Comparison of ENCODE assay signal across 8 mouse cellular contexts in genomic region chr11:93997141-93997775, GRCm38 (mm10). TPM values are rescaled to one million over a fixed set of nuclear protein-coding genes. Genes with fewer than 3 reads are reported as not detected.
A peak's percentile ranks its signal among the peaks of the same experiment; 100 is the strongest.
DNase-seq lines count a peak whose midpoint lies in the region; ATAC-seq and TF ChIP-seq lines count a peak whose summit lies in the region.

No protein-coding gene starts in this region.

- H3K9ac ChIP-seq in CH12.LX (ENCODE audit: insufficient read depth, low read depth): peak overlapping the region; percentile 63; the same call in 1 of the 2 replicates
- peak overlapping the region; percentile 95 for H3K9ac ChIP-seq in heart, embryonic 15.5 days
- peak overlapping the region; percentile 98 for H3K9ac ChIP-seq in stomach, embryonic 16.5 days (ENCODE audit: low read length)

- peak overlapping the region; percentile 100 for H3K4me2 ChIP-seq in CH12.LX (ENCODE audit: insufficient read depth, low read depth, poor library complexity, severe bottlenecking)
- H3K4me2 ChIP-seq in heart, embryonic 15.5 days: peak overlapping the region; percentile 79
- peak overlapping the region; percentile 79 for H3K4me2 ChIP-seq in stomach, embryonic 16.5 days (ENCODE audit: low read depth, low read length)

- dilution Hi-C loops in CH12.LX (cut with MboI; ENCODE audit: extremely low pct_ligation_motif_present, extremely low pct_unique_long_range_greater_than_20kb, low sequenced_read_pairs): no loop called here

- no peaks in the 10 kb centered on the region for H3K27me3 ChIP-seq in CH12.LX (replicated peaks)
- H3K27me3 ChIP-seq in embryonic facial prominence, embryonic 10.5 days (replicated peaks; ENCODE audit: low read depth, poor library complexity, severe bottlenecking): no peaks in the 10 kb centered on the region
- no peaks in the 10 kb centered on the region for H3K27me3 ChIP-seq in heart, embryonic 15.5 days
- no peaks in the 10 kb centered on the region for H3K27me3 ChIP-seq in stomach, embryonic 16.5 days (ENCODE audit: control insufficient read depth, insufficient read depth, low read length)

- H3K36me3 ChIP-seq in CH12.LX (replicated peaks in 1 of 2; ENCODE audit: control insufficient read depth in 1 of 2, insufficient read depth in 1 of 2, low read length in 1 of 2): peaks cover 0 to 23% of the 10 kb centered on the region in 2 experiments
- peaks cover 1% of the 10 kb centered on the region; the same call in 1 of the 2 replicates for H3K36me3 ChIP-seq in embryonic facial prominence, embryonic 10.5 days (replicated peaks)
- H3K36me3 ChIP-seq in heart, embryonic 15.5 days: no peaks in the 10 kb centered on the region
- H3K36me3 ChIP-seq in stomach, embryonic 16.5 days (ENCODE audit: control insufficient read depth, insufficient read depth, low read length): no peaks in the 10 kb centered on the region

- no peak for TF ChIP-seq RAD21 in CH12.LX (IDR thresholded peaks at IDR 0.05; ENCODE audit: low read depth, low read length)

- H3K27ac ChIP-seq in CH12.LX (ENCODE audit: insufficient read depth, low read depth): no peak overlapping the region
- no peak overlapping the region for H3K27ac ChIP-seq in embryonic facial prominence, embryonic 10.5 days (replicated peaks)
- H3K27ac ChIP-seq in heart, embryonic 15.5 days: peak overlapping the region; percentile 98
- 0 out of 2 replicates have a peak overlapping the region, but pooled peaks have one; percentile 33 for H3K27ac ChIP-seq in stomach, embryonic 16.5 days (ENCODE audit: low read length)

- H3K9me3 ChIP-seq in CH12.LX (replicated peaks; ENCODE audit: low read length): no peaks in the 10 kb centered on the region
- H3K9me3 ChIP-seq in embryonic facial prominence, embryonic 10.5 days: no peaks in the 10 kb centered on the region
- H3K9me3 ChIP-seq in heart, embryonic 15.5 days (replicated peaks): no peaks in the 10 kb centered on the region
- no peaks in the 10 kb centered on the region for H3K9me3 ChIP-seq in stomach, embryonic 16.5 days (replicated peaks; ENCODE audit: control insufficient read depth, low read length)

- 41% methylated on average over 13 of the region's 13 CpGs for whole genome bisulfite sequencing in embryonic facial prominence, embryonic 10.5 days
- whole genome bisulfite sequencing in heart, embryonic 15.5 days: 28% methylated on average over 13 of the region's 13 CpGs
- WGBS in stomach, embryonic 16.5 days: 26% methylated on average over 13 of the region's 13 CpGs

- in situ Hi-C loops in CH12.LX (cut with MboI; ENCODE audit: low pct_ligation_motif_present, low pct_unique_long_range_greater_than_20kb, low sequenced_read_pairs): no loop called here

- no peak for TF ChIP-seq CTCF in CH12.LX (conservative IDR thresholded peaks at IDR 0.05 in 1 of 2, IDR thresholded peaks at IDR 0.05 in 1 of 2; ENCODE audit: low read depth in 2 of 2, low read length in 2 of 2)

- peaks cover 44% of the 10 kb centered on the region for H3K79me2 ChIP-seq in CH12.LX (replicated peaks; ENCODE audit: control insufficient read depth, extremely low read depth, insufficient read depth, poor library complexity, severe bottlenecking)

- no peak for TF ChIP-seq POLR2A in CH12.LX (IDR thresholded peaks at IDR 0.05; ENCODE audit: low read depth, low read length)

- no peak for ATAC-seq in heart, embryonic 15.5 days (replicated peaks; ENCODE audit: insufficient number of reproducible peaks, insufficient read depth, low FRiP score, low read depth)
- ATAC-seq in stomach, embryonic 16.5 days (ENCODE audit: insufficient read depth, low FRiP score): no peak

- no peak for TF ChIP-seq EP300 in CH12.LX (IDR thresholded peaks at IDR 0.05; ENCODE audit: low read length)

- DNase-seq in adrenal gland, adult 2 months: peak; percentile 47
- DNase-seq in adrenal gland, postnatal 25 days: no peak
- peak; percentile 59 for DNase-seq in CH12.LX (ENCODE audit: extremely low read depth)
- no peak for DNase-seq in embryonic facial prominence, embryonic 10.5 days (ENCODE audit: low spot score)
- peak; percentile 77 for DNase-seq in kidney, postnatal 10 days
- peak; percentile 68 to 78 for DNase-seq in lung, postnatal 4 days

- H3K4me1 ChIP-seq in CH12.LX (ENCODE audit: control insufficient read depth in 1 of 2, insufficient read depth in 2 of 2): peaks cover 3 to 39% of the 10 kb centered on the region in 2 experiments
- peaks cover 25% of the 10 kb centered on the region for H3K4me1 ChIP-seq in embryonic facial prominence, embryonic 10.5 days
- H3K4me1 ChIP-seq in heart, embryonic 15.5 days (replicated peaks): peaks cover 23% of the 10 kb centered on the region
- peaks cover 17% of the 10 kb centered on the region for H3K4me1 ChIP-seq in stomach, embryonic 16.5 days (ENCODE audit: control insufficient read depth, insufficient read depth, low read length)

- H3K4me3 ChIP-seq in CH12.LX (replicated peaks in 1 of 3; ENCODE audit: low read depth in 2 of 3, low read length in 2 of 3, poor library complexity in 1 of 3): peak overlapping the region; percentile 77 to 94 (median 84)
- H3K4me3 ChIP-seq in embryonic facial prominence, embryonic 10.5 days: peak overlapping the region; percentile 78
- H3K4me3 ChIP-seq in heart, embryonic 15.5 days: peak overlapping the region; percentile 96
- peak overlapping the region; percentile 95 for H3K4me3 ChIP-seq in stomach, embryonic 16.5 days (replicated peaks; ENCODE audit: low read length)

TF ChIP-seq in CH12.LX, 34 proteins besides CTCF, POLR2A, EP300 and RAD21:
- peak; percentile 99 for TF ChIP-seq SIN3A (IDR thresholded peaks at IDR 0.05; ENCODE audit: low read length)
- TF ChIP-seq MXI1 (IDR thresholded peaks at IDR 0.05; ENCODE audit: low read depth, low read length): peak; percentile 86
- TF ChIP-seq ELF1 (IDR thresholded peaks at IDR 0.05; ENCODE audit: low read depth, low read length): no peak
- TF ChIP-seq GABPA (IDR thresholded peaks at IDR 0.05; ENCODE audit: insufficient replicate concordance, low read depth, low read length): no peak
- no peak for TF ChIP-seq TBP (conservative IDR thresholded peaks at IDR 0.05; ENCODE audit: low read depth, low read length)
- TF ChIP-seq JUN (IDR thresholded peaks at IDR 0.05; ENCODE audit: insufficient read depth, low read depth, low read length): no peak
- TF ChIP-seq USF2 (conservative IDR thresholded peaks at IDR 0.05; ENCODE audit: low read depth, low read length): no peak

RNA-seq across cellular contexts. Expression of gene Spag9, which starts 1.4 kb away (rescaled TPM):
- 100 to 1,000 TPM in 1 of 2 experiments, 10 to 100 TPM in 1; 88.5 to 100 TPM for total RNA-seq in adrenal gland, adult 2 months (2021)
- polyA plus RNA-seq in adrenal gland, adult 2 months (2012; rRNA removed): 24.5 and 39.7 TPM in 2 replicates
- 98.6 and 120 TPM in 2 replicates for total RNA-seq in adrenal gland, postnatal 25 days (2021)
- total RNA-seq in CH12.LX (2012; rRNA removed) (21.0 TPM in 2 replicates), CH12.LX (2014; rRNA removed) (22.5 and 22.6 TPM in 2 replicates)
- polyA plus RNA-seq in CH12.LX (2012; ENCODE audit: insufficient read length, low read depth): 30.7 and 32.1 TPM in 2 replicates
- 35.5 and 39.4 TPM in 2 replicates for polyA plus RNA-seq in embryonic facial prominence, embryonic 10.5 days (2016; fragmentation: Nextera tagmentation; extraction: Ambion mirVana)
- 33.7 and 34.1 TPM in 2 replicates for polyA plus RNA-seq in heart, embryonic 15.5 days (2015; fragmentation: Nextera tagmentation; extraction: Ambion mirVana)
- 26.1 and 31.0 TPM in 2 replicates for polyA plus RNA-seq in stomach, embryonic 16.5 days (2015; fragmentation: Nextera tagmentation; extraction: Ambion mirVana)

RNA-seq across cellular contexts. Expression of gene Nme1, which starts 28.9 kb away (rescaled TPM):
- 10 to 100 TPM; 25.2 to 40.0 TPM for total RNA-seq in adrenal gland, adult 2 months (2021)
- polyA plus RNA-seq in adrenal gland, adult 2 months (2012; rRNA removed): 45.5 and 58.5 TPM in 2 replicates
- 21.4 and 34.2 TPM in 2 replicates for total RNA-seq in adrenal gland, postnatal 25 days (2021)
- total RNA-seq in CH12.LX (2012; rRNA removed) (187 and 253 TPM in 2 replicates), CH12.LX (2014; rRNA removed) (443 and 488 TPM in 2 replicates)
- polyA plus RNA-seq in CH12.LX (2012; ENCODE audit: insufficient read length, low read depth): 129 and 170 TPM in 2 replicates
- polyA plus RNA-seq in embryonic facial prominence, embryonic 10.5 days (2016; fragmentation: Nextera tagmentation; extraction: Ambion mirVana): 352 and 375 TPM in 2 replicates
- polyA plus RNA-seq in heart, embryonic 15.5 days (2015; fragmentation: Nextera tagmentation; extraction: Ambion mirVana): 69.6 and 74.1 TPM in 2 replicates
- polyA plus RNA-seq in stomach, embryonic 16.5 days (2015; fragmentation: Nextera tagmentation; extraction: Ambion mirVana): 136 and 162 TPM in 2 replicates

RNA-seq across cellular contexts. Expression of gene Gm20390, which starts 29.2 kb away (rescaled TPM):
- 100 to 1,000 TPM in 1 of 2 experiments, 10 to 100 TPM in 1; 66.2 to 106 TPM for total RNA-seq in adrenal gland, adult 2 months (2021)
- 11.1 and 11.7 TPM in 2 replicates for polyA plus RNA-seq in adrenal gland, adult 2 months (2012; rRNA removed)
- 63.2 and 91.2 TPM in 2 replicates for total RNA-seq in adrenal gland, postnatal 25 days (2021)
- total RNA-seq in CH12.LX (2012; rRNA removed) (717 and 896 TPM in 2 replicates), CH12.LX (2014; rRNA removed) (136 and 137 TPM in 2 replicates)
- 691 and 791 TPM in 2 replicates for polyA plus RNA-seq in CH12.LX (2012; ENCODE audit: insufficient read length, low read depth)
- polyA plus RNA-seq in embryonic facial prominence, embryonic 10.5 days (2016; fragmentation: Nextera tagmentation; extraction: Ambion mirVana): 532 and 553 TPM in 2 replicates
- 185 and 232 TPM in 2 replicates for polyA plus RNA-seq in heart, embryonic 15.5 days (2015; fragmentation: Nextera tagmentation; extraction: Ambion mirVana)
- polyA plus RNA-seq in stomach, embryonic 16.5 days (2015; fragmentation: Nextera tagmentation; extraction: Ambion mirVana): 296 and 325 TPM in 2 replicates

RNA-seq across cellular contexts. Expression of gene Nme2, which starts 41.2 kb away (rescaled TPM):
- 100 to 1,000 TPM; 351 to 505 TPM for total RNA-seq in adrenal gland, adult 2 months (2021)
- polyA plus RNA-seq in adrenal gland, adult 2 months (2012; rRNA removed): 193 and 211 TPM in 2 replicates
- 405 and 487 TPM in 2 replicates for total RNA-seq in adrenal gland, postnatal 25 days (2021)
- total RNA-seq in CH12.LX (2012; rRNA removed) (1,722 and 2,105 TPM in 2 replicates), CH12.LX (2014; rRNA removed) (1,555 and 1,586 TPM in 2 replicates)
- 945 and 1,140 TPM in 2 replicates for polyA plus RNA-seq in CH12.LX (2012; ENCODE audit: insufficient read length, low read depth)
- 138 and 157 TPM in 2 replicates for polyA plus RNA-seq in embryonic facial prominence, embryonic 10.5 days (2016; fragmentation: Nextera tagmentation; extraction: Ambion mirVana)
- 350 and 462 TPM in 2 replicates for polyA plus RNA-seq in heart, embryonic 15.5 days (2015; fragmentation: Nextera tagmentation; extraction: Ambion mirVana)
- 287 and 314 TPM in 2 replicates for polyA plus RNA-seq in stomach, embryonic 16.5 days (2015; fragmentation: Nextera tagmentation; extraction: Ambion mirVana)

Comparison
In these comparisons a context has a peak if more than half of its experiments do, and no peak if none do; other contexts are left out.
1. DNase-seq: peak in adrenal gland, adult 2 months (single experiment), CH12.LX (single experiment), kidney, postnatal 10 days (single experiment) and lung, postnatal 4 days (2 of 2); none in adrenal gland, postnatal 25 days (single experiment) and embryonic facial prominence, embryonic 10.5 days (single experiment).
2. H3K27ac ChIP-seq: peak in heart, embryonic 15.5 days (single experiment) and stomach, embryonic 16.5 days (single experiment); none in CH12.LX (single experiment) and embryonic facial prominence, embryonic 10.5 days (single experiment).
3. RNA of gene Gm20390, which starts 29.2 kb away (polyA plus RNA-seq): 691 to 791 TPM in CH12.LX, 532 to 553 TPM in embryonic facial prominence, embryonic 10.5 days, 296 to 325 TPM in stomach, embryonic 16.5 days and 185 to 232 TPM in heart, embryonic 15.5 days; 11.1 to 11.7 TPM in adrenal gland, adult 2 months; every median in the first group is over 10 times any median in the second.
4. Peak in every context shown above with its lines, with median percentiles within 50 percentile points of each other: H3K4me2 ChIP-seq, H3K4me3 ChIP-seq and H3K9ac ChIP-seq.